Mouse (Mus musculus): ENCODE data around the gene Iqgap2. TPM values are rescaled to one million over a fixed set of nuclear protein-coding genes. Genes with fewer than 3 reads are reported as not detected.

Gene Iqgap2
- polyA plus RNA-seq, 1 experiment: 0.06 TPM

DNA sequence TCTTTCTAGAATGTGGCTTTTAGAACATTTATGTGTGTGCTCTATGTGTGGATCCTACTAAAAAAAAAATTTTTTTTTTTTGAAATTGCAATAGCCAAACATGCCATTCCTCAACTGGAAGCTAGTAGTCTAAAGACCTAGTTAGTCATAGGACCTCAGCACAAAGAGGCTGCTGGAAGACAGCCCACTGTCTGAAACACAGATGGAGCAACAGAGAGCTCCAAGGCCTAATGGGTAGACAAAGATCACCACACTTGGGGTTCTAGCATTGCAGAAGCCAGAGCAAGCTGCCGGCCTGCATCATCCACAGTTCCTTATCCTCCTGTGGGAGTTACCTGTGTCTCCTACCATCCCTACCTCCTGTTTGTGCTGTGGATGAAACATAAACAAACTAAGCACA, 251.3 kb downstream of the Iqgap2 start:
- no peaks in the 10 kb centered on the region for H3K79me2 ChIP-seq (ENCODE audit: control insufficient read depth, insufficient read depth)
- no peak overlapping the region for H3K4me3 ChIP-seq (ENCODE audit: insufficient read depth, poor library complexity, severe bottlenecking)
- H3K27me3 ChIP-seq (ENCODE audit: control insufficient read depth, insufficient read depth, insufficient read length): no peaks in the 10 kb centered on the region
- no peaks in the 10 kb centered on the region for H3K36me3 ChIP-seq (ENCODE audit: control insufficient read depth, insufficient read depth)
- H3K79me3 ChIP-seq (ENCODE audit: low read depth): no peaks in the 10 kb centered on the region
- H3ac ChIP-seq (ENCODE audit: control insufficient read depth, insufficient read length, low read depth): no peak overlapping the region
- TF ChIP-seq CTCF (IDR thresholded peaks at IDR 0.05; ENCODE audit: control insufficient read depth, insufficient read depth, insufficient read length) (no peak), FOSL1 (IDR thresholded peaks at IDR 0.05; ENCODE audit: insufficient read depth, low read length, poor library complexity, severe bottlenecking) (no peak), CEBPB (IDR thresholded peaks at IDR 0.05; ENCODE audit: low read depth) (peak; percentile 16), MYOD1 (IDR thresholded peaks at IDR 0.05; ENCODE audit: control insufficient read depth, insufficient read length, low read depth) (no peak), MAX (IDR thresholded peaks at IDR 0.05) (no peak), USF1 (IDR thresholded peaks at IDR 0.05; ENCODE audit: low read depth) (no peak), MYOG (IDR thresholded peaks at IDR 0.05; ENCODE audit: control insufficient read depth, extremely low read depth, insufficient read length) (no peak)

DNA sequence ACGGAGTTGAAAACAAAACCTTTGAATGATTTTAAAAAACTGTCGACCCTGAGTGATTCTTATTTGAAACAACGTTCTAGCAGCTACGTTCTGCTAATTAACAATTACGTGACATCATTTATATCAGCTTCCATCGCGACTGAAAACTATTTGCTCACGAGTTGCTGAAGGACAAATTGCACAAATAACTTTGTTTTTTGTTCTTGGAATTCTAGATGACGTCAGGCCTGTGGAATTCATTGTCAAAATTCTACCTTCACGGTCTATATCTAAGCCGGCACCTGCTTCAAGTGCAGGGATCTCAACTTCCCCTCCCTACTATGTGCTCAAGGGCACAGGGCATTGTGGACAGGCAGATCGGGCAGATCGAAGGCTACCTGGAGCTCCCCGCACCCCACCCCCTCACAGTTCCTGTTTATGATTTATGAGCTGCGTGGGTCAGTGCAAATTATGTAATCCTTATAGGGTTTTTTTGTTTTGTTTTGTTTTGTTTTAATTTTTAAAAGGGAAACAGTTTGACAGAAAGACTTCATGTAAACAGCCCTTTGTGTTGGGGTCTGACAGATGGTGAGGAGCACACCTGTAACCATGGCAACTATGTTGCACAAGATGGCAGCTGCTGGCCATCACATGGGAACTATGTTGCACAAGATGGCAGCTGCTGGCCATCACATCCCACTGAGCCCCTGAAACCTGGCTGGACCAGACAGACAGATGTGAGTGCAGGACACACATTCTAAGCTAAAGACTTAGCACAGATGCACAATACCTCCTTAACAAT, 252.2 kb downstream of the Iqgap2 start:
- Histone ChIP-seq H3K79me3 (ENCODE audit: low read depth) (no peaks in the 10 kb centered on the region), H3ac (ENCODE audit: control insufficient read depth, insufficient read length, low read depth) (no peak overlapping the region), H3K27me3 (ENCODE audit: control insufficient read depth, insufficient read depth, insufficient read length) (no peaks in the 10 kb centered on the region), H3K36me3 (ENCODE audit: control insufficient read depth, insufficient read depth) (no peaks in the 10 kb centered on the region), H3K4me3 (ENCODE audit: insufficient read depth, poor library complexity, severe bottlenecking) (no peak overlapping the region), H3K79me2 (ENCODE audit: control insufficient read depth, insufficient read depth) (no peaks in the 10 kb centered on the region)
- TF ChIP-seq CEBPB (IDR thresholded peaks at IDR 0.05; ENCODE audit: low read depth) (peak; percentile 39), MYOD1 (IDR thresholded peaks at IDR 0.05; ENCODE audit: control insufficient read depth, insufficient read length, low read depth) (peak; percentile 40), MYOG (IDR thresholded peaks at IDR 0.05; ENCODE audit: control insufficient read depth, extremely low read depth, insufficient read length) (no peak)

DNA sequence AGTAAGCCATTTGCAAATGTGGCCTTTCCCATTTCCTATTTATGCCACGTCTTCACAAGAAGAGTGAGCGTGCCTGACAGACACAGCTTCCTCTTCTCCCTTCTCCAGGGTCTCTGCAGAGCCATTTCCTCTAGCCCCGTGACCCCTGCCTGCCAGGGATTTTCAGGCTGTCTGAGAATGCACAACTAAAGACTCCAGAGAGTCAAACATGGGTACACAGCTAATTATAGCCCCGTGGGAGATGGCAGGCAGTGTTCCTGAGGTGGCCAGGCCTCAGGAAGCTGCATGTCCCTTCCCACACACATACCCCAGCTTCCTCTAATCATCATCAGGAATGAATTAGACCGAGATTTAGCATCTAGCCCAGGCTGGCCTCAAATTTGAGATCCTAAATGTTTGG, 252.8 kb downstream of the Iqgap2 start:
- Histone ChIP-seq H3K27me3 (ENCODE audit: control insufficient read depth, insufficient read depth, insufficient read length) (no peaks in the 10 kb centered on the region), H3ac (ENCODE audit: control insufficient read depth, insufficient read length, low read depth) (no peak overlapping the region)
- TF ChIP-seq MYOD1 (IDR thresholded peaks at IDR 0.05; ENCODE audit: control insufficient read depth, insufficient read length, low read depth) (no peak), CEBPB (IDR thresholded peaks at IDR 0.05; ENCODE audit: low read depth) (no peak), MAX (IDR thresholded peaks at IDR 0.05) (no peak), FOSL1 (IDR thresholded peaks at IDR 0.05; ENCODE audit: insufficient read depth, low read length, poor library complexity, severe bottlenecking) (no peak), USF1 (IDR thresholded peaks at IDR 0.05; ENCODE audit: low read depth) (no peak)

DNA sequence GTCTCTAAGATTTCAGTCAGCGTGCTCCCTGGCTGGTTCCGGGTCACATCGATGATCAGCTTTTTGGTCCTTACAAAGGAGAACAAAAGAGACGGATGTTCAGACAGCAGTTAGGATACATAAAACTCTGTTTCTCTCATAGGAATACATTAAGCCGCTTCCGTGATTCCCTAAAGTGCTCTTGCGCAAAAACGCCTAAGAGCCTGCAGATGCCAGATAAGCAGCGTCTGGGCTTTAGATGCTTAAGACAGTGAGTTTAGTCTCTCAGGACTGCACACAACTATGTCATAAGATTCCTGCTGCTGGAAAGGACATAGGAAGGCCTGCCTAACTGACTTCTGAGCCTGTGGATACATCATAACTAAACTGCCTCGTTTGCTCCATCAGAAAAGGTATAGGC, 254.0 kb downstream of the Iqgap2 start:
- no peaks in the 10 kb centered on the region for H3K36me3 ChIP-seq (ENCODE audit: control insufficient read depth, insufficient read depth)
- H3K79me2 ChIP-seq (ENCODE audit: control insufficient read depth, insufficient read depth): no peaks in the 10 kb centered on the region
- H3ac ChIP-seq (ENCODE audit: control insufficient read depth, insufficient read length, low read depth): no peak overlapping the region
- no peaks in the 10 kb centered on the region for H3K79me3 ChIP-seq (ENCODE audit: low read depth)
- no peaks in the 10 kb centered on the region for H3K27me3 ChIP-seq (ENCODE audit: control insufficient read depth, insufficient read depth, insufficient read length)
- TF ChIP-seq MAX (IDR thresholded peaks at IDR 0.05): no peak
- TF ChIP-seq MYOD1 (IDR thresholded peaks at IDR 0.05; ENCODE audit: control insufficient read depth, insufficient read length, low read depth): no peak
- no peak for TF ChIP-seq FOSL1 (IDR thresholded peaks at IDR 0.05; ENCODE audit: insufficient read depth, low read length, poor library complexity, severe bottlenecking)
- TF ChIP-seq CTCF (IDR thresholded peaks at IDR 0.05; ENCODE audit: control insufficient read depth, insufficient read depth, insufficient read length): no peak
- TF ChIP-seq USF1 (IDR thresholded peaks at IDR 0.05; ENCODE audit: low read depth): no peak
- TF ChIP-seq CEBPB (IDR thresholded peaks at IDR 0.05; ENCODE audit: low read depth): no peak
- TF ChIP-seq MYOG (IDR thresholded peaks at IDR 0.05; ENCODE audit: control insufficient read depth, extremely low read depth, insufficient read length): no peak
- H3K4me3 ChIP-seq (ENCODE audit: insufficient read depth, poor library complexity, severe bottlenecking): no peak overlapping the region

More for the DNA sequence above, 252.8 kb downstream of the Iqgap2 start:
- no peaks in the 10 kb centered on the region for H3K36me3 ChIP-seq (ENCODE audit: control insufficient read depth, insufficient read depth)
- H3K4me3 ChIP-seq (ENCODE audit: insufficient read depth, poor library complexity, severe bottlenecking): no peak overlapping the region
- H3K79me2 ChIP-seq (ENCODE audit: control insufficient read depth, insufficient read depth): no peaks in the 10 kb centered on the region
- no peaks in the 10 kb centered on the region for H3K79me3 ChIP-seq (ENCODE audit: low read depth)

DNA sequence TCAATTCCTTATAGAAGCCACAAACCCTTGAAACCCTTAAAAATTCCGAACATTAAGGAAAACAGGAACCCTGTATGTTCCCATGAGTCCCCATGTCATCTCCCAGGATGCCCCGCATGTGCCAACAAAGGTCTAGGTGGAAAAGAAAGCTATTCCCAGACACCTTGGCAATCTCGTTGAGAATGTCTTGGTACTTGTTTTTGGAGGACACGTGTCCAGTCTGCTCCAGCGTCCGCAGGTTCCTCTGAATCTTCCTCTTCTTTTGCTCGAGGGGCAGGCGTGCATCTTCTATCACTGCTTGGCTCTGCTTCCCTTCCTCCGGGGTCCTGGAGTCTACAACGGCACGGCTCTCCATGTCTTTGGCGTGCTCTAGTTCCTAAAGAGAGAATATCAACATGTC, 256.4 kb downstream of the Iqgap2 start:
- H3K36me3 ChIP-seq (ENCODE audit: control insufficient read depth, insufficient read depth): no peaks in the 10 kb centered on the region
- no peaks in the 10 kb centered on the region for H3K79me3 ChIP-seq (ENCODE audit: low read depth)
- no peaks in the 10 kb centered on the region for H3K27me3 ChIP-seq (ENCODE audit: control insufficient read depth, insufficient read depth, insufficient read length)
- no peak for TF ChIP-seq MYOD1 (IDR thresholded peaks at IDR 0.05; ENCODE audit: control insufficient read depth, insufficient read length, low read depth)
- no peak for TF ChIP-seq FOSL1 (IDR thresholded peaks at IDR 0.05; ENCODE audit: insufficient read depth, low read length, poor library complexity, severe bottlenecking)
- TF ChIP-seq USF1 (IDR thresholded peaks at IDR 0.05; ENCODE audit: low read depth): no peak
- no peak for TF ChIP-seq CTCF (IDR thresholded peaks at IDR 0.05; ENCODE audit: control insufficient read depth, insufficient read depth, insufficient read length)
- no peaks in the 10 kb centered on the region for H3K79me2 ChIP-seq (ENCODE audit: control insufficient read depth, insufficient read depth)
- H3K4me3 ChIP-seq (ENCODE audit: insufficient read depth, poor library complexity, severe bottlenecking): no peak overlapping the region
- H3ac ChIP-seq (ENCODE audit: control insufficient read depth, insufficient read length, low read depth): no peak overlapping the region

DNA sequence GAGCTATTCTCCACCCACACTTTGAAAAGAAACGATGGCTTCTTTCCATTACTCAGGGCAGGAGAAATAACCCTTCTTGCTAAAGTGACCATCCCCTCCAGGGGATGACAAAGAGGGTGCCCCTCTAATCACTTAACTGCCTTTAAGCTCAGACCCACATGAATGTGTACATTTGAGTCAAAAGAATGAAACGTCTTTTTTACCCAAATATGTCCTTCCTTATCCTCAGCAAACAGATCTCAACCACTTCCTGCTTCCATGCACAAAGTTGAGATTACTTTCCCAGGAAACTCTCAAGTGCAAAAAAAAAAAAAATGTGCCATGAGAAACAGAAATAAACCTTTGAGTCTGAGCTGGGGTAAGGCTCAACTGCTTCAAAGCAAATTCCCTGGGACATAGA, 257.3 kb downstream of the Iqgap2 start:
- Histone ChIP-seq H3K79me2 (ENCODE audit: control insufficient read depth, insufficient read depth) (no peaks in the 10 kb centered on the region), H3K36me3 (ENCODE audit: control insufficient read depth, insufficient read depth) (no peaks in the 10 kb centered on the region), H3K4me3 (ENCODE audit: insufficient read depth, poor library complexity, severe bottlenecking) (no peak overlapping the region), H3ac (ENCODE audit: control insufficient read depth, insufficient read length, low read depth) (no peak overlapping the region), H3K27me3 (ENCODE audit: control insufficient read depth, insufficient read depth, insufficient read length) (no peaks in the 10 kb centered on the region), H3K79me3 (ENCODE audit: low read depth) (no peaks in the 10 kb centered on the region)
- no peak for TF ChIP-seq CTCF (IDR thresholded peaks at IDR 0.05; ENCODE audit: control insufficient read depth, insufficient read depth, insufficient read length)
- TF ChIP-seq MYOD1 (IDR thresholded peaks at IDR 0.05; ENCODE audit: control insufficient read depth, insufficient read length, low read depth): no peak
- no peak for TF ChIP-seq MYOG (IDR thresholded peaks at IDR 0.05; ENCODE audit: control insufficient read depth, extremely low read depth, insufficient read length)
- TF ChIP-seq CEBPB (IDR thresholded peaks at IDR 0.05; ENCODE audit: low read depth): no peak
- no peak for TF ChIP-seq FOSL1 (IDR thresholded peaks at IDR 0.05; ENCODE audit: insufficient read depth, low read length, poor library complexity, severe bottlenecking)
- no peak for TF ChIP-seq USF1 (IDR thresholded peaks at IDR 0.05; ENCODE audit: low read depth)
- TF ChIP-seq MAX (IDR thresholded peaks at IDR 0.05): no peak

All from C2C12 (cell line).